Mouse (Mus musculus) erythroblast, embryonic 14.5 days (primary cell): Measurements from ENCODE around the gene Col9a2. TPM values are rescaled to one million over a fixed set of nuclear protein-coding genes. Genes with fewer than 3 reads are reported as not detected.

Source experiments
- H3K27me3 ChIP-seq: 2 replicates; pipeline ENCODE4 v1.6.1; 2012; ENCODE audit warnings: inconsistent platforms; ENCODE audit not compliant: control insufficient read depth
- H3K36me3 ChIP-seq: 2 replicates; pipeline ENCODE4 v1.6.1; 2012; ENCODE audit warnings: mild to moderate bottlenecking, inconsistent platforms; ENCODE audit not compliant: control insufficient read depth
- H3K4me1 ChIP-seq: 2 replicates; pipeline ENCODE4 v1.6.1; 2012; ENCODE audit warnings: inconsistent platforms; ENCODE audit not compliant: control insufficient read depth
- H3K4me3 ChIP-seq: replicated peaks from 2 replicates; pipeline ENCODE3; 2012; ENCODE audit warnings: moderate library complexity, mild to moderate bottlenecking, inconsistent platforms
- H3K9me3 ChIP-seq: 2 replicates; pipeline ENCODE4 v1.6.1; 2012; ENCODE audit warnings: low read length, inconsistent platforms, mixed read lengths; ENCODE audit not compliant: control insufficient read depth
- GATA1 ChIP-seq: IDR thresholded peaks from 2 replicates; pipeline ENCODE4 v1.6.1; 2012; ENCODE audit warnings: low read length, inconsistent platforms, mixed read lengths
- TAL1 ChIP-seq: IDR thresholded peaks from 3 replicates; pipeline ENCODE4 v1.6.1; 2012; ENCODE audit warnings: low read length, inconsistent platforms, mixed read lengths
- polyA plus RNA-seq: library from polyadenylated mRNA; stranded (reverse); fragments of >175 nt; gene quantifications from 2 replicates; pipeline ENCODE4 v1.2.3, GENCODE M21; 2012

Gene Col9a2
- polyA plus RNA-seq, 1 experiment = 0.05 TPM

DNA sequence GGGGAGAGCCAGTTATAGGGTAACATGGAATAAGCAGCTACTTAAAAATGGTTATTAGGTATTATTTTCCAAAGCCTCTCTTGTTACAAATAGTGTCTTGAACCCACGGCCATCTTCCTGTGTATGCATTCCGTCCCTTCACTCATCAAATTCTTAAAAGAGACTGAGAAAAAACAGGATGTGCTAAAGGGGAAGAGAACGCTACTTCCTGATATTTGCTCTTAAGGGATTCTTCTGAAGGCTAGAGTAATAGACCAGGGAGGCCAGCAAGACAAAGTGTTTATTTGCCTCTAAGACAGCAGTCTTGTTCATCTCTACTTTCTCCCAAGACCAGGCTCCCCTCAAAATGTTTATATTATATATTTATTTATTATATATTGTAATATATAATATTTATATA is 20.9 kb upstream of the Col9a2 start:
- Histone ChIP-seq H3K9me3 (no peaks in the 10 kb centered on the region), H3K27me3 (no peaks in the 10 kb centered on the region), H3K4me3 (no peak overlapping the region), H3K36me3 (peaks cover 8% of the 10 kb centered on the region), H3K4me1 (peaks cover 47% of the 10 kb centered on the region)
- TF ChIP-seq GATA1 = no peak
- TF ChIP-seq TAL1 = no peak

DNA sequence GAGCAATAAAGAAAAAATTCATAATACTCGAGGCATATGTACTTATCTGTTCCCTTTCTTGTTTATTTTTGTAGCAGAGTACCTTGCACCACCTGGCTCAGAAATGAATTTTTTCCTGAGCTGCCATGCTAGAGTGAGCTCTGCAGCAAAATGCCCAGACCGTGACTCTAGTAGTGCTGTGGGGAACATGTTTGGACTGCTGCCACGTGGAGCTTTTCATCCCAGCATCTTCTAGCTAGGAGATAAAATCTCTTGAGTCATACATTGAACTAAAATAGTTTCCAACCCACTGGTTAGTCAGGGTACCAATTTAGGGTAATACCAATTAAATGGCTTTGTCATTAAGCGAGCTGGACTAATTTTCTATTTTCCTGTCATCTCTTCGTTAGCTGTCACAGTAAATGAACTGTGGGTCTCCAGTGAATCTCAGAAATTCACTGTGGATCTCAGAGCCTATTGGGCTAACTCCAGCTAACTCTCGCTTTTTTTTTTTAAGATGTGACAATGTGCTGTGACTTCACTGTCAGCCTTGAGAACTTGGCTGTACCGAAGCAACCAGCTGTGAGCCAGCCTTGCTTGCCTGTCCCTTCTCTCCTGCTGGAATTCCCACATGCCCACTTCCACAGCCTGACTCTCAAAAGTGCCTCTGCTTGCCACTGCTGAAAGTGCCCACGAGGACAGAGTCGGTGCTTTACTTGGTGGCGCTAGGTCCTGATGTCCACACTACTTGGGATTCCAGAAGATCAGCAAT is 19.0 kb upstream of the Col9a2 start:
- H3K9me3 ChIP-seq = no peaks in the 10 kb centered on the region
- no peak overlapping the region for H3K4me3 ChIP-seq
- no peaks in the 10 kb centered on the region for H3K36me3 ChIP-seq
- H3K27me3 ChIP-seq = no peaks in the 10 kb centered on the region
- peaks cover 27% of the 10 kb centered on the region for H3K4me1 ChIP-seq
- TF ChIP-seq GATA1 = no peak
- TF ChIP-seq TAL1 = no peak

DNA sequence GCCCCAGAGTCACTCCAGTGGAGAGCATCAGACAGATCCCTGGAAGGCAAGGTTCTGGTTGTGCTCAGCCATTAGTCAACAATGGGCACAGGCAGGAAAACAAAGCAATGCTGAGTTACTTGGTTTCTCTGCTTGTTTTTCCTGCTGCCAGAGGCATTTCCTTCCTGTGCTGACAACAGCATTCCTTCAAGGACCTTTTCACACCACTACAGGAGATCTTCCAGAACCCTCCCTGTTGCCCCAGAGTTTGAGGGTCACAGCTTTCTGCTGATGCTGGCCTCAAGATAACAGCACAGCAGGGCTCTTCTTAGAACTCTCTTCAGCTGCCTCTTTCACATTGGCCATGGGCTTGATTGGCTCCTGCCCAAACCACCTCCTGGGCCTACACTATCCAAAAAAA is 17.3 kb upstream of the Col9a2 start:
- Histone ChIP-seq H3K27me3 (no peaks in the 10 kb centered on the region), H3K36me3 (no peaks in the 10 kb centered on the region), H3K4me1 (peaks cover 29% of the 10 kb centered on the region), H3K4me3 (no peak overlapping the region), H3K9me3 (no peaks in the 10 kb centered on the region)
- no peak for TF ChIP-seq GATA1
- no peak for TF ChIP-seq TAL1

DNA sequence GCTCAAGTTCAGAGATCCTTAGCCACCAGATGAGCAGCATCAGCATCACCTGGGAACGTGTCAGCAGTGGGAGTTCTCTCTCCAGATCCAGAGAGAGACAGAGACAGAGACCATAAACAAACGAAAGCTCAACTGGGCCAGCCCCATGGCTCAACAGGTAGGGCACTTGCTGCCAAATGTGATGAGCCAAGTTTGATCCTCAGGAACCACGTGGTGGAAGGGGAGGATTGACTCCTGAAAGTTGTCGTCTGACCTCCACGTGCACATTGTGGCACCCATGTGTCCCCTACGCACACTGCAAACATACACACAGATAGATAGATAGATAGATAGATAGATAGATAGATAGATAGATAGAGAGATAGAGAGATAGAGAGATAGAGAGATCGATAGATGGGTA is 15.7 kb upstream of the Col9a2 start:
- H3K4me3 ChIP-seq = no peak overlapping the region
- H3K36me3 ChIP-seq = no peaks in the 10 kb centered on the region
- peaks cover 19% of the 10 kb centered on the region for H3K4me1 ChIP-seq
- no peak for TF ChIP-seq GATA1
- no peak for TF ChIP-seq TAL1
- H3K9me3 ChIP-seq = no peaks in the 10 kb centered on the region
- no peaks in the 10 kb centered on the region for H3K27me3 ChIP-seq

DNA sequence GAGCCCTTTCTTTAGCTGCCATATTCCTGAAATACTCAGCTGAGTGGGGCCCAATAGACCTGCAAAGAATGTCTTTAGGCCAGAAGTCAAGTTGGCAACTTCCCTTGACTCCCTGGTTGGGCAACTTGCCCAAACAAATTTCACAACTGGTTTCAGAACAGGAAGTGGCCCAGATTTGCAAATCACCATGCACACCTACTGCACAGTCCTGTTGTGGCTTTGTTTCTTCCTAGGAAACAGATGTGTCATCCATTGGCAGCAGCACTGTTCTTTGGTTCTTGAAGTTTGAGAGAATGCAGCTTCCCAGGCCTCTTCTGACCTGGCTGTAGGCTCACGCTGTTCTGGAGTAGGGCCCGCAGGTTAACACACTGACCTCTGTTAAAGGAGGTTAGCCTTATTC is 15.2 kb upstream of the Col9a2 start:
- Histone ChIP-seq H3K9me3 (no peaks in the 10 kb centered on the region), H3K4me1 (peaks cover 24% of the 10 kb centered on the region), H3K4me3 (no peak overlapping the region), H3K36me3 (no peaks in the 10 kb centered on the region), H3K27me3 (no peaks in the 10 kb centered on the region)
- no peak for TF ChIP-seq GATA1
- no peak for TF ChIP-seq TAL1

DNA sequence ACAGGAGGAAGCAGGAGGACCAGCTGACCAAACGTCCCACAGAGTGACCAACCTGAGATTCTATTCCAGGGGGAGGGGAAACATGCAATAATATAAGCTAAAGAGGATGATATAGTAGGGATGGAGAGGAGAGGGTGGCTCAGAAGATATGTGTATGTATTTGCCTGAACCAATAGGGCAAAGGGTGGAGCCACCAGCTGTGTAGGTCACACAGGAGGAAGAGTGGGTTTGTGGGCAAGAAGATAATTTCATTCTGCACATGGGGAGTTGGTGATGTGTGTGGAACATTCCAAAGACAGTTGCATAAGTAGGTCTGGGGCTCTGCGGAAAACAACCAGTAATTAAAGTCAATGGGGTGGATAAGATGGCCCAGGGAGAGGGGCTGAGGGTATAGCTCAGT is 13.5 kb upstream of the Col9a2 start:
- TF ChIP-seq GATA1 (no peak), TAL1 (no peak)
- no peaks in the 10 kb centered on the region for H3K9me3 ChIP-seq

DNA sequence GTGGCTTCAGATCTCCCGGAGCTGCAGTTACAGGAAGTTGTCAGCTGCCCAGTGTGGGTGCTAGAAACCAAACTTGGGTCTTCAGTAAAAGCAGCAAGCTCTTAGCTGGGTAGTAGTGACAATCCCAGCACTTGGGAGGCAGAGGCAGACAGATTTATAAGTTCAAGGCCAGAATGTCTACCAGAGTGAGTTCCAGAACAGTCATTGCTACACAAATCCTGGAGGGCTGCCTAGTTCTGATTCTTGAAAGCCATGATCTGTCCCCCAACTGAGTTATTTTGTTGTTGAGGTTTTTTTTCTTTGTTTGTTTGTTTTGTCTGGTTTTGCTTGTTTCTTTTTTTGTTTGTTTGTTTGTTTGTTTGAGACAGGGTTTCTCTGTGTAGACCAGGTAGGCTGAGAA is 11.0 kb upstream of the Col9a2 start:
- no peak overlapping the region for H3K4me3 ChIP-seq
- TF ChIP-seq GATA1 (no peak), TAL1 (no peak)
- no peaks in the 10 kb centered on the region for H3K9me3 ChIP-seq
- H3K27me3 ChIP-seq = no peaks in the 10 kb centered on the region
- no peaks in the 10 kb centered on the region for H3K36me3 ChIP-seq
- H3K4me1 ChIP-seq = peaks cover 21% of the 10 kb centered on the region

More for the DNA sequence above, 13.5 kb upstream of the Col9a2 start:
- Histone ChIP-seq H3K4me1 (peaks cover 26% of the 10 kb centered on the region), H3K27me3 (no peaks in the 10 kb centered on the region), H3K4me3 (no peak overlapping the region), H3K36me3 (no peaks in the 10 kb centered on the region)

DNA sequence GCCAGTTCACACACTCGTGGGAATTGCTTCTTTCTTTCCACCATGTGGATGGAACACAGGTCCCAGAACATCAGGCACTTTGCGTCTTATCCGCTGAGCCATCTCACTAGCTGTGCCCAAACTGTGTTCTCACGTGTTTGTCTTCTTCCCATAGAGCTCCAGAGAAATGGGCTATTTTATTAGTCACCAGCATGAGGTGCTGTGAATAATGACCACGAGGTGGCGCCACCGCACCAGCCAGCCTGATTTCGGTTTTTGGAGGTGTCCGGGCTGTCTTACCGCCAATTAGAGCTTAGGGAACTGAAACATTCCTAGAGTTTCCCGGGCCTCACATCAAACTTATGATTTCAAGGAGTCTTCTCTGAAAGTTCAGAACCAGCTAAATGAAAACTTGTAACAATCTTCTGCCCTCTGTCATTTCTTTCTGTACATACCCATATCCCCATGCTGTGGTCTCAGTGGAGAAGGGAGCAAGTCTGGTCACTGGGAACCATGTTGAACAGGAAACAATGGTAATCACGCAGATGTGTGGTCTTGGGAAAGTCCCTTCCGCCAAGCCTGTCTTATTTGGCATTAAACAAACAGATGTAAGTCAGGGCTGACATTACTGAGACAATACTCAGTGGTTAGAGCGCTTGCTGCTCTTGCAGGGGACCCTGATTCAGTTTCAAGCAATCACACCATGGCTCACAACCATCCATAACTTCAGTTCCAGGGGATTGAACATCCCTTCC is 10.4 kb upstream of the Col9a2 start:
- H3K9me3 ChIP-seq = no peaks in the 10 kb centered on the region
- H3K4me1 ChIP-seq = peaks cover 21% of the 10 kb centered on the region
- no peaks in the 10 kb centered on the region for H3K36me3 ChIP-seq
- no peak overlapping the region for H3K4me3 ChIP-seq
- H3K27me3 ChIP-seq = no peaks in the 10 kb centered on the region
- no peak for TF ChIP-seq TAL1
- TF ChIP-seq GATA1 = no peak

DNA sequence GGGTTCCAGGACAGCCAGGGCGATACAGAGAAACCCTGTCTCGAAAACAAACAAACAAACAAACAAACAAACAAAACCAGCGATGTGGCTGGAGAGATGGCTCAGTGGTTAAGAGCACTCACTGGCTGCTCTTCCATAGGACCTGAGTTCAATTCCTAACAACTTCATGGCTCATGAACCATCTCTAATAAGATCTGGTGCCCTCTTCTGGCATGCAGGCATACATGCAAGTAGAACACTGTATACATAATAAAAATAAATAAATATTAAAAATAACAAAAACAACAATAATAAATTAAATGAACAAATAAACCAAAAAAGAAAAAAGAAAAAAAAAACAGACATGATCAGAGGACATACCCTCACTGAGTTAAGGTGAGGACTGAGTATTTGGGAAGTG is 9.6 kb upstream of the Col9a2 start:
- no peaks in the 10 kb centered on the region for H3K27me3 ChIP-seq
- TF ChIP-seq TAL1 = no peak
- no peak for TF ChIP-seq GATA1
- no peak overlapping the region for H3K4me3 ChIP-seq
- no peaks in the 10 kb centered on the region for H3K36me3 ChIP-seq
- peaks cover 21% of the 10 kb centered on the region for H3K4me1 ChIP-seq
- no peaks in the 10 kb centered on the region for H3K9me3 ChIP-seq
